Mouse (Mus musculus): ENCODE data around the gene H2-Eb1. TPM values are rescaled to one million over a fixed set of nuclear protein-coding genes. Genes with fewer than 3 reads are reported as not detected.

H2-Eb1 gene
- polyA plus RNA-seq, 1 experiment from 2014 or later = 6.5 TPM

DNA sequence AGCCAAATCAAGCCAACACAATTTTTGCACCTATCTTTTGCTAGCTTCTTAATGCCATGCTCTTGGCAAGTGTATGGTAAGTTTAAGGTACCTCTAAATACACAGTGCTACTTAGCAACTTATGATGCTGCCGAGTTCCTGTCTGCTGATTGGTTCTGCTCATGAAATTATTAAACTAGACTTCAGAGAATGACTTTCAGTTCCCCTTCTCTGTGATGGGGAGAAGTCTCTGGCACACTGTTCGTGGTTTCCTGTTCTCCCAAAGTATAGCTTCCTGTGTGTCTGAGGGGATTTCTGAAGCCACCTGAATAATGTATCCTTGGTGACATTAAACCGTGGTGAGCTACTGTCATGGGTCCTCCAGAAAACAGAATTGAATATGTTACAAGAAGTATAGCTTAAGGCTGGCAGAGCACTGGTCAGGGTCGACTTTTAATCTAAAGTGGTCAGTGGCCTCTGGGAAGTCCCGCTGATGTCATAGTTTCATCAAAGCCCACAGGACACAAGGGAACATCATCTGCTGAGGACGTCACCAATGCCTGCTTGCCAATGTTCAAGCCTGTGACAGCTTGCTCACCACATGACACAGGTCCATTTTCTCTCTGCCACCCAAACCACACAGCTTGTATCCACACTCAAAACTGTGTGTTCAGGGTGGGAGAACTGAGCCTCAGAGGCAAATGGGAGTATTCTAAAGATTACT is 42.1 kb downstream of the H2-Eb1 start:
- ATAC-seq (ENCODE audit: low read depth) = no peak
- no peak overlapping the region for H3K9ac ChIP-seq (ENCODE audit: low read length)
- WGBS = 59% methylated on average over 6 of the region's 6 CpGs
- no peaks in the 10 kb centered on the region for H3K36me3 ChIP-seq (ENCODE audit: control insufficient read depth, insufficient read depth, low read length)
- no peak overlapping the region for H3K4me2 ChIP-seq (ENCODE audit: low read depth, low read length)
- H3K27me3 ChIP-seq (ENCODE audit: control insufficient read depth, insufficient read depth, low read depth, low read length) = no peaks in the 10 kb centered on the region
- no peak overlapping the region for H3K4me3 ChIP-seq (ENCODE audit: low read length)
- H3K9me3 ChIP-seq (ENCODE audit: control insufficient read depth, low read length) = no peaks in the 10 kb centered on the region
- no peaks in the 10 kb centered on the region for H3K4me1 ChIP-seq (replicated peaks; ENCODE audit: control insufficient read depth, insufficient read depth, low read length)
- no peak overlapping the region for H3K27ac ChIP-seq (ENCODE audit: low read length)

DNA sequence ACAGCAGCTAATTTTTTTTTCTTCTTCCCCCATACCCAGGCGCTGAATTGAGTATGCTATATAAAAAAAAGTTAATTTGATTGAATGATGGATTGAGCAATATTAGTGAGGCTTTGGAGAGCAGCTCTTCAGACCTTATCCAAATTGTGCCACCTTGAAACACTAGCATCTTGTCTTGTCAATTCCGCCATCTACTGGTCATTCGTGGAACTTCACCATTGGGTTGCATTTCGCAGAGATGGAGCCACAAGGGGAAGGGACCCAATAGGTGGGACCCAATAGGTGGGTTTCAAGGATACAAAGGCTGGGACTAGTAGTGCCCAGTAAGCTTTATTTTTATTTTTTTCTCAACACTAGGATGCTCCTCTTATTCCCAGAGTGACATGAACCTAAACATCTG is 43.8 kb downstream of the H2-Eb1 start:
- Histone ChIP-seq H3K4me2 (ENCODE audit: low read depth, low read length) (no peak overlapping the region), H3K9ac (ENCODE audit: low read length) (no peak overlapping the region), H3K27ac (ENCODE audit: low read length) (no peak overlapping the region), H3K9me3 (ENCODE audit: control insufficient read depth, low read length) (no peaks in the 10 kb centered on the region), H3K27me3 (ENCODE audit: control insufficient read depth, insufficient read depth, low read depth, low read length) (no peaks in the 10 kb centered on the region), H3K4me1 (replicated peaks; ENCODE audit: control insufficient read depth, insufficient read depth, low read length) (no peaks in the 10 kb centered on the region), H3K4me3 (ENCODE audit: low read length) (no peak overlapping the region), H3K36me3 (ENCODE audit: control insufficient read depth, insufficient read depth, low read length) (no peaks in the 10 kb centered on the region)
- WGBS = 6% methylated on average over 4 of the region's 4 CpGs
- ATAC-seq (ENCODE audit: low read depth) = no peak

DNA sequence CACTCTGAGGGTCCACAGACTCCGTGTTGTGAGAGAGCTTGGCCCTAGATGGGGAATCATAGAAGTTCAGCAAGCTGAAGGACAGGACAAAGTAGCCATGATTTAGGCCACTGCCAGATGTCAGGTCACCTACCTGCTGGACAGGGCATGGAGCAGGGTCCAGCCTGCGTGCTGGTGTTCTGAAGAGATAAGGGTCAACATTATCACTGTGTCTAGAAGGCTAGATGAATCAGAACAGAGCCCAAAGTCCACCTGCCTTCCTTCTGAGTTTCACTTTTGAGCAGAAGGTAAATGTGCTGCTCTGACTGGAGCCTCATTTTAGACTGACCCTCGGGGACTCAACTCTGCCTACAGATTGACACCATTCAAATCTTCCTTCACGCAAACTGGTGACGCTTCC is 48.9 kb downstream of the H2-Eb1 start, which contains the start of gene Btnl2:
Btnl2 (plus strand) TSS at position 284 of the 400 bp plus-strand sequence.
- ATAC-seq (ENCODE audit: low read depth) = no peak
- Histone ChIP-seq H3K4me2 (ENCODE audit: low read depth, low read length) (no peak within 1 kb of the TSS), H3K9me3 (ENCODE audit: control insufficient read depth, low read length) (no peaks in the 10 kb centered on the region), H3K27me3 (ENCODE audit: control insufficient read depth, insufficient read depth, low read depth, low read length) (no peaks in the 10 kb centered on the region), H3K36me3 (ENCODE audit: control insufficient read depth, insufficient read depth, low read length) (no peaks in the 10 kb centered on the region), H3K4me1 (replicated peaks; ENCODE audit: control insufficient read depth, insufficient read depth, low read length) (no peaks in the 10 kb centered on the region), H3K27ac (ENCODE audit: low read length) (no peak within 1 kb of the TSS), H3K9ac (ENCODE audit: low read length) (no peak within 1 kb of the TSS), H3K4me3 (ENCODE audit: low read length) (no peak within 1 kb of the TSS)
- 84% methylated on average over 5 of the region's 5 CpGs for WGBS

DNA sequence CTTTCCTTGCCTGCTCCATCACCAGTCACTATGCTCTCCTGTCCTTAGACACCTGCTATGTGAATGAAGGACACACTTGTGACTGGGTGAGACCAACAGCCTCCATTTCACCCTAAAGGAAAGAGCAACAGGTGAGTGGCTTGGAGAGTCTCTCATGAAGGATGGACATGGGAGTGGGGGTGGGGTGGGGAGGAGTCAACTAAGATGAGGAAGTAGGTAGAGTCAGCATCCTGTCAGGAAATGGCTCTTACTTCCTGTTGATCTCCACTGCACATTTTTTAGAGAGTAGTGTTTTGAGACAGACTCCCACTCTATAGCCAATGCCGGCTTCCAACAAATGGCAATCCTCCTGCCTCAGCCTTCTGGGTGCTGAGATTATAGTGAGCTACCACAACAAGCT is 49.3 kb downstream of the H2-Eb1 start:
- 65% methylated on average over 1 of the region's 1 CpGs for WGBS
- no peak for ATAC-seq (ENCODE audit: low read depth)
- Histone ChIP-seq H3K4me2 (ENCODE audit: low read depth, low read length) (no peak overlapping the region), H3K4me3 (ENCODE audit: low read length) (no peak overlapping the region), H3K9ac (ENCODE audit: low read length) (no peak overlapping the region), H3K9me3 (ENCODE audit: control insufficient read depth, low read length) (no peaks in the 10 kb centered on the region), H3K27me3 (ENCODE audit: control insufficient read depth, insufficient read depth, low read depth, low read length) (no peaks in the 10 kb centered on the region), H3K36me3 (ENCODE audit: control insufficient read depth, insufficient read depth, low read length) (no peaks in the 10 kb centered on the region), H3K4me1 (replicated peaks; ENCODE audit: control insufficient read depth, insufficient read depth, low read length) (no peaks in the 10 kb centered on the region), H3K27ac (ENCODE audit: low read length) (no peak overlapping the region)

DNA sequence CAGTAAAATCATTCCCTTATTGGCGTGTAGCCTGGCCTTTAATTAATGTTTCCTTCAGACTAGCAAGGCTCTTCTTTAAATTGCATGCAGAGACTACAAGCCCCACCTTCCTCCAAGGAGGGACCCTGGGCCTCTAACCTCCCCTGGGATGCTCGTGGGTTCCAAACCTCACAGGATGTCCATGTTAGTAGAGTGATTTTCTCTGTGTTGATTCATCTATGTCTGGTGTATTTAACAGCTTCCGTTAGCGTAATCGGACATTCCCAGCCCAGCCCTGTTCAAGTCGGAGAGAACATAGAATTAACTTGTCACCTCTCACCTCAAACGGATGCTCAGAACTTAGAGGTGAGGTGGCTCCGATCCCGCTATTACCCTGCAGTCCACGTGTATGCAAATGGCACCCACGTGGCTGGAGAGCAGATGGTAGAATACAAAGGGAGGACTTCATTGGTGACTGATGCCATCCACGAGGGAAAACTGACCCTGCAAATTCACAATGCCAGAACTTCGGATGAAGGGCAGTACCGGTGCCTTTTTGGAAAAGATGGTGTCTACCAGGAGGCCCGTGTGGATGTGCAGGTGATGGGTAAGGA is 57.4 kb downstream of the H2-Eb1 start:
- Histone ChIP-seq H3K4me1 (replicated peaks; ENCODE audit: control insufficient read depth, insufficient read depth, low read length) (no peaks in the 10 kb centered on the region), H3K9me3 (ENCODE audit: control insufficient read depth, low read length) (no peaks in the 10 kb centered on the region), H3K27ac (ENCODE audit: low read length) (no peak overlapping the region), H3K4me2 (ENCODE audit: low read depth, low read length) (no peak overlapping the region), H3K27me3 (ENCODE audit: control insufficient read depth, insufficient read depth, low read depth, low read length) (no peaks in the 10 kb centered on the region), H3K9ac (ENCODE audit: low read length) (no peak overlapping the region), H3K36me3 (ENCODE audit: control insufficient read depth, insufficient read depth, low read length) (no peaks in the 10 kb centered on the region), H3K4me3 (ENCODE audit: low read length) (no peak overlapping the region)
- WGBS = 76% methylated on average over 15 of the region's 15 CpGs
- no peak for ATAC-seq (ENCODE audit: low read depth)

DNA sequence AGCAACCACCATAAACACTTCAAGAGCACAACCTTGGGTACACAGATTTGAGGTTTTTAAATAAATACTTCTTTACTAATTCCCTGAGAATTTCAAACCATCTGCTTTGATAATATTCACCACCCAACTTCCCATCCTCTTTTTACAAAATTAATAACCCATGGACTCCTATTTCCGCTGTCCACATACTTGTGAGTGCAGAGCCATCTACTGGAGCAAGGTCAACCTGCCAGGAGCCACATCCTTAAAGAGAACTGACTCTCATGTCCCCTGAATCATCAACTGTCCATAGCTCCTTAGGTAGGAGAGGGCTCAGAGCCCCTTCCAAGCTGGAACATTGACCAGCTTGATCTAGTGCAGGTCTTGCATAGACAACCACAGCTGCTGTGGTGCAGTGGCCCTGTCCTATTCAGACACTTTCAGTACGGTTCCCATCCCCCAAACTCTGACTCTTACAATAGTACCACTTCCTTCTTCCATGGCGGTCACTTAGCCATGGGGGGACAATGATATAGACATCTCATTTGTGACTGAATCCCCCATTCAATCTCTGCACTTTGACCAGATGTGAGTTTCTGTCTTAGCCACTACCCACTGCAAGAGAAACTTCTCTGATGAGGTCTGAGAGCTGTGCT is 58.1 kb downstream of the H2-Eb1 start:
- Histone ChIP-seq H3K9me3 (ENCODE audit: control insufficient read depth, low read length) (no peaks in the 10 kb centered on the region), H3K4me1 (replicated peaks; ENCODE audit: control insufficient read depth, insufficient read depth, low read length) (no peaks in the 10 kb centered on the region), H3K9ac (ENCODE audit: low read length) (no peak overlapping the region), H3K4me3 (ENCODE audit: low read length) (no peak overlapping the region), H3K27me3 (ENCODE audit: control insufficient read depth, insufficient read depth, low read depth, low read length) (no peaks in the 10 kb centered on the region), H3K27ac (ENCODE audit: low read length) (no peak overlapping the region), H3K4me2 (ENCODE audit: low read depth, low read length) (no peak overlapping the region), H3K36me3 (ENCODE audit: control insufficient read depth, insufficient read depth, low read length) (no peaks in the 10 kb centered on the region)
- WGBS = 68% methylated on average over 3 of the region's 3 CpGs
- no peak for ATAC-seq (ENCODE audit: low read depth)

DNA sequence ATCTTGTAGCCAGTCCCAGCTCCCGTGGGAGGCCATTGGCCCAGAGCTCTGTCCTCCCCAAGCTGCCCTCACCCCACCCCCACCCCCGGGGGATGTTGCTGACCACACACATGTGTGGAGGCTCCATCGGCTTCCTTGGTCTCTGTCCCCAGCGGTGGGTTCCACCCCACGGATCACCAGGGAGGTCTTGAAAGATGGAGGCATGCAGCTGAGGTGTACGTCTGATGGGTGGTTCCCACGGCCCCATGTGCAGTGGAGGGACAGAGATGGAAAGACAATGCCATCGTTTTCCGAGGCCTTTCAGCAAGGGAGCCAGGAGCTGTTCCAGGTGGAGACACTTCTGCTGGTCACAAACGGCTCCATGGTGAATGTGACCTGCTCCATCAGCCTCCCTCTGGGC is 59.4 kb downstream of the H2-Eb1 start:
- H3K9me3 ChIP-seq (ENCODE audit: control insufficient read depth, low read length) = no peaks in the 10 kb centered on the region
- H3K36me3 ChIP-seq (ENCODE audit: control insufficient read depth, insufficient read depth, low read length) = no peaks in the 10 kb centered on the region
- no peak overlapping the region for H3K9ac ChIP-seq (ENCODE audit: low read length)
- no peaks in the 10 kb centered on the region for H3K27me3 ChIP-seq (ENCODE audit: control insufficient read depth, insufficient read depth, low read depth, low read length)
- H3K4me2 ChIP-seq (ENCODE audit: low read depth, low read length) = no peak overlapping the region
- H3K4me1 ChIP-seq (replicated peaks; ENCODE audit: control insufficient read depth, insufficient read depth, low read length) = no peaks in the 10 kb centered on the region
- no peak for ATAC-seq (ENCODE audit: low read depth)
- H3K4me3 ChIP-seq (ENCODE audit: low read length) = no peak overlapping the region
- WGBS = 69% methylated on average over 10 of the region's 10 CpGs
- no peak overlapping the region for H3K27ac ChIP-seq (ENCODE audit: low read length)

Other genes with a start within 250 kb of the H2-Eb1 start
- gene H2-Oa, start 213.5 kb upstream of the H2-Eb1 start, polyA plus RNA-seq (2015; fragmentation: Nextera tagmentation; extraction: Ambion mirVana) = 0.23 and 1.0 TPM in 2 replicates
- gene H2-DMa, start 186.3 kb upstream of the H2-Eb1 start, polyA plus RNA-seq (2015; fragmentation: Nextera tagmentation; extraction: Ambion mirVana) = 11.8 and 12.7 TPM in 2 replicates
- 97.8 and 100 TPM in 2 replicates for gene Brd2, start 183.2 kb upstream of the H2-Eb1 start, polyA plus RNA-seq (2015; fragmentation: Nextera tagmentation; extraction: Ambion mirVana)
- gene H2-DMb2, start 162.6 kb upstream of the H2-Eb1 start, polyA plus RNA-seq (2015; fragmentation: Nextera tagmentation; extraction: Ambion mirVana) = 1.6 and 2.1 TPM in 2 replicates
- gene H2-DMb1, start 152.8 kb upstream of the H2-Eb1 start, polyA plus RNA-seq (2015; fragmentation: Nextera tagmentation; extraction: Ambion mirVana) = 3.7 and 6.2 TPM in 2 replicates
- 7.2 and 9.7 TPM in 2 replicates for gene Tap1, start 118.3 kb upstream of the H2-Eb1 start, polyA plus RNA-seq (2015; fragmentation: Nextera tagmentation; extraction: Ambion mirVana)
- gene Psmb9, start 118.1 kb upstream of the H2-Eb1 start, polyA plus RNA-seq (2015; fragmentation: Nextera tagmentation; extraction: Ambion mirVana) = 8.8 and 12.8 TPM in 2 replicates
- 21.4 and 37.2 TPM in 2 replicates for gene Psmb8, start 108.1 kb upstream of the H2-Eb1 start, polyA plus RNA-seq (2015; fragmentation: Nextera tagmentation; extraction: Ambion mirVana)
- 12.2 and 18.1 TPM in 2 replicates for gene Tap2, start 102.3 kb upstream of the H2-Eb1 start, polyA plus RNA-seq (2015; fragmentation: Nextera tagmentation; extraction: Ambion mirVana)
- 0.35 and 0.53 TPM in 2 replicates for gene H2-Ob, start 67.0 kb upstream of the H2-Eb1 start, polyA plus RNA-seq (2015; fragmentation: Nextera tagmentation; extraction: Ambion mirVana)
- 15.1 and 36.2 TPM in 2 replicates for gene H2-Ab1, start 48.2 kb upstream of the H2-Eb1 start, polyA plus RNA-seq (2015; fragmentation: Nextera tagmentation; extraction: Ambion mirVana)
- 9.0 and 18.1 TPM in 2 replicates for gene H2-Aa, start 18.0 kb upstream of the H2-Eb1 start, polyA plus RNA-seq (2015; fragmentation: Nextera tagmentation; extraction: Ambion mirVana)
- 0.04 TPM in 1 of 2 replicates, not detected in the other for gene H2-Eb2, start 19.8 kb downstream of the H2-Eb1 start, polyA plus RNA-seq (2015; fragmentation: Nextera tagmentation; extraction: Ambion mirVana)
- 0.09 TPM in 1 of 2 replicates, not detected in the other for gene Btnl2, start 49.0 kb downstream of the H2-Eb1 start, polyA plus RNA-seq (2015; fragmentation: Nextera tagmentation; extraction: Ambion mirVana)
- gene Btnl1, start 71.3 kb downstream of the H2-Eb1 start, polyA plus RNA-seq (2015; fragmentation: Nextera tagmentation; extraction: Ambion mirVana) = not detected in 2 replicates
- gene BC051142, start 93.0 kb downstream of the H2-Eb1 start, polyA plus RNA-seq (2015; fragmentation: Nextera tagmentation; extraction: Ambion mirVana) = 0.44 TPM in 1 of 2 replicates, not detected in the other
- gene Btnl4, start 171.5 kb downstream of the H2-Eb1 start, polyA plus RNA-seq (2015; fragmentation: Nextera tagmentation; extraction: Ambion mirVana) = not detected in 2 replicates
- gene Btnl6, start 211.5 kb downstream of the H2-Eb1 start, polyA plus RNA-seq (2015; fragmentation: Nextera tagmentation; extraction: Ambion mirVana) = not detected in 2 replicates

Data from lung, embryonic 16.5 days (tissue).